Mouse (Mus musculus) retina, embryonic 14.5 days (tissue): Measurements from ENCODE around the gene Dnah10.

ENCODE experiments used
- DNase-seq: peaks from one replicate; pipeline ENCODE4 v3.0.0-alpha.2; 2015; ENCODE audit warnings: low spot score

Gene Dnah10

GRCm38 (mm10) chr5:124814797-124815196 is 89.9 kb downstream of the Dnah10 start:
- no peak for DNase-seq

- no peak for DNase-seq
Measured at GRCm38 (mm10) chr5:124817050-124817449, 92.2 kb downstream of the Dnah10 start.

DNA sequence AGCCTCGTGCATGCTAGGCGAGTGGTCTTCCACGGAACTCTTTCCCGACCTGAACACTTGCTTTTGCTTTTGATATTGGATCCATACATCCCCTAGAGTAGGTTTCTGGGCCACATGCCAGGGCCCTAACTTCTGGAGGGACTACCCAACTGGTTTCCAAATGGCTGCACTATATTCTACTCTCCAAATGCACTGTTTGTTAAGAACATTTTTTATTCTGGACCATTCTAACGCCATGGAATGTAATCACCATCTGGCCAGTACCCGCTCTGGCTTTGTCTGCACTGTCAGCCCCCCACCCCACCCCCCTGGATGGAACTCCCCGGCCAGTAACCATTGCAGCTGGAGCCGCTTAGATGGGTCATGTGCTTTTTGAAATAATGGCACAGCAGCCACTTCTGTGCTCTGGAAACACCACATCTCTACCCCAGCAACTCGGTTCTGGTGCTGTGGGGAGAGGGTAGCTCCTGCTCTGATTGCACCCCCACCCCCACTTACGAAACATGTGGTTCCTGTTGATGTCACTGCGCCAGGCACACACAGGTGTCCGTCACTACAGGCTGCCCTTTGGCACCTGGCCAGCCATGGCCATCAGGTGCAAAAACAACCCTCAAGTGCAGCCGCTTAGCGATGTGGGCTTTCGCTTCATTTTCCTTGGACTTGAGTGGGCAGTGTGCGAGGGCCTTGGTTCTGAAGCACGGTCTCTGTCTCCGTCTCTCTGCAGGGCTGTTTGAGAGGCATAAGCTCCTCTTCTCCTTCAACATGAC is 97.4 kb downstream of the Dnah10 start:
- DNase-seq, result no peak

DNA sequence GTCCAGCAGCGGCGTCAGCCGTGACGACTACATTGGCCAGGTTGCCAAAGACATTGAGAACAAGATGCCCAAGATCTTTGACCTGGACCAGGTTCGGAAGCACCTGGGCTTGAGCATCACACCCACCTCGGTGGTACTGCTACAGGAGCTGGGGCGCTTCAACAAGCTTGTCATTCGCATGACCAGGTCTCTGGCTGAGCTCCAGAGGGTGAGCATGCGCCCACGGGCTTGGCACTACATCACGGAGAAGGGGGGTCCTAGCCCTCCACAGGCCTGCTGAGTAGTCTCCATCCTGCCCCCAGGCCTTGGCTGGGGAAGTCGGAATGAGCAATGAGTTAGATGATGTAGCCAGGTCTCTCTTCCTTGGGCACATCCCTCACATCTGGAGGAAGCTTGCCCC is 105.4 kb downstream of the Dnah10 start:
- no peak for DNase-seq

GRCm38 (mm10) chr5:124835218-124835617 is 110.3 kb downstream of the Dnah10 start:
- DNase-seq, result no peak

GRCm38 (mm10) chr5:124836075-124836474 is 111.2 kb downstream of the Dnah10 start:
- DNase-seq, result no peak

- no peak for DNase-seq
Measured at GRCm38 (mm10) chr5:124836621-124837020, 111.7 kb downstream of the Dnah10 start.

GRCm38 (mm10) chr5:124840202-124840601 is 115.3 kb downstream of the Dnah10 start:
- DNase-seq, result no peak

GRCm38 (mm10) chr5:124840669-124841068 is 115.8 kb downstream of the Dnah10 start:
- DNase-seq, result no peak

DNA sequence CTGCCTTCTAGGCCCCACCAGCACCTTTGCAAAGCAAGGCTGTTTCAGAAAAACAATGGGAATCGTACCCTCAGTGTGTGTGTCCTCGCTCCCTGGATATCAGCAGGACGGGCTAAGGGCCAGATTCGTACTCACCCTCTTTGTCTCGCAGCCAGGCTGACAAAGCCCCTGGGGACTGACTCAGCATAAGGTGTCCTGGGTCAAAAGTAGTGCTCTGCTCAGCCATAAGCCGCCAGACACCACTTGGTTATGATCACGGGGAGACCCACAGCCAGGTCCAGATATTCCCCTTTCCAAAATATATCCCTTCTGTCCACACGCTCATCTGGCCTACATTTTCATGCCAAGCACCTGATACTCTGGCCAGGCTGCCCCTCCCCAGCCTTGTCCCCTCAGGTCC is 118.5 kb downstream of the Dnah10 start:
- peak; percentile 11 for DNase-seq

DNA sequence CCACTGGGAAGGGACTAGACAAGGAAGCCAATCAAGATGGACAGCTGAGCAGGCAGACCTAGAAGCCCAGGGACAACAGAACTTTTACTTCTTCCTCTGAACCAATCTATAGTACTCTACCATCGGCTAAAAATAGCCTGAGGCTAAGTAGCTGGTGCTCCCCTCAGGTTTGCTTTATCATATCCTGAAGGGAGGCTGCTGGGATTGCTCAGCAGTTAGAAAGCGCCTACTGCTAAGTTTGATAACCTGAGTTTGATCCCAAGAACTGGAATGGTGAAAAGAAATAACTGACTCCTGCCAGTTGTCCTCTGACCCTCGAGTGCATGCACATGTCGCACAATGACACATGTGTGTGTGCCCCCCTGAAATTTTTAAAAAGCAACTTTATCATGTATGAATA is 120.0 kb downstream of the Dnah10 start:
- no peak for DNase-seq

DNA sequence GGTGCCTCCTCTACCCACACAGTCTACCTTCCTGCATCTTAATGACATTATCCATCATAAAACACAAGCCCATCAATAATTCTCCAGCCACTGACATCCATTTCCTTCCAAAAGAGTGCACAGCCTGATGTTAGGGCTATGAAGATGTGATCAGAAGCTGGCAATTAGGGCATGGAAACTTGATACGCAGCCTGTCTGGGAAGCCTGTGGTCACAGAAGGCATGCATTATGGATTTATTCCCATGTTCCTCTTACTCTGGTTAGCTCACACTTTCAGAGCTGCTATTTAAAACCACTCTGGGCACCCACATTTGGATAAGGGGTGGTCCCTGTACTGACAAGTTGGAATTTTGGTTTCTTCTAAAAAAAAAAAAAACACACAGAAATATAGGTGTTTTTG is 122.1 kb downstream of the Dnah10 start:
- peak; percentile 3 for DNase-seq

DNA sequence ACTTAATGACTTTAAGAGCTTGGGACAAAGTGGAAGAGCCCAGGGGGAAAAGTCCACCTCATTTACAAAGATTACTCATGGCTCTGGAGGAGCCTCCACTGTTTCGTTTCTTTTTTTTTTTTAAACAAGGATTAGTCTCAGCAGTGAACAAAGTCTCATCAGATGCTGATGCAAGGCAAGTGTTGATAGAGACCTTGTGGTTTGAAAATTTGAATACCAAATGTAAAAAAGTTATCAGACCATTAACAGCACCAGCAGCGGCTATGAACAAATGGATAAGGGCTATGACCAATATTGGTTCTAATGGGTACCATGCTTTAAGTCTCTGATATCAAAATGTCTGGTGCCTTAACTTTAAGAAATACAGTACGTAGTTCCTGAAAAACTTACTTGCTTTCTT is 124.1 kb downstream of the Dnah10 start:
- DNase-seq, result no peak

DNA sequence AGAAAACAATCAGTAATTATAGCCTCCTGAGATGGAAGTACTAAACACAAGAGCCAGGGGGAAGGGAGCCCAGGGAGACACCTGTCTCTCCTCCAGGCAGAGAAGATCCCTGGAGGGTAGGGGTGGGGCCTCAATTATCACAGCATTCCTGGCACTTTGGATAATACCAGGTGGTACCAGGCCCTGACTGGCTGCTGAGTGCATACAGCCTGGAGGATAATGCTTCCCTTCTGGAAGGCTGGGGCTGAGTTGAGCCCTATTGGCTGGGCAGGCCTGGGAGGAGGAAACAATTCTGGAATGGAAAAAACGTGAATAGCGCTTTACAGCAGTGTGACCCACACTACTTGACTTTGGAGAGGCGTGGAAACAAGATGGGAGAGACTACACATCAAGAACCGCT is 126.7 kb downstream of the Dnah10 start:
- no peak for DNase-seq

GRCm38 (mm10) chr5:124852294-124852693 is 127.4 kb downstream of the Dnah10 start:
- DNase-seq, result no peak

DNA sequence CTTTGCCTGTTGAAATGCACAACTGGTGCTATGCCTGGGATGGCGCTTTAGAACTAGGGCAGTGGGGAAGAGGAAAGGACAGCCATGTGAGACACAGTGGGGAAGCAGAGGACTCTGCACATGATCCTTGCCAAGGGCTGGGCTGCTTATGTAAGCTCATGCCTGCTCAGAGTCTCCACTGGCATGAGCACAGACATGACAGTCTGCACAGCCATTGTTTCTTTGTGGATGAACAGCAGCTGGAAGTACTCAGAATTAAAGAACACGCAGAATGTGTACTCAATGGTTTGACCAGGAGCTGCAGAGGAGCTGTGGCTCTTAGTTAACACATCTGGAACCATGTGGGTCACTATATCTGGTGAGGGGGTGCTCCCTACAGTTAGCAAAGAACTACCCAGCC is 128.2 kb downstream of the Dnah10 start:
- DNase-seq, result no peak

DNA sequence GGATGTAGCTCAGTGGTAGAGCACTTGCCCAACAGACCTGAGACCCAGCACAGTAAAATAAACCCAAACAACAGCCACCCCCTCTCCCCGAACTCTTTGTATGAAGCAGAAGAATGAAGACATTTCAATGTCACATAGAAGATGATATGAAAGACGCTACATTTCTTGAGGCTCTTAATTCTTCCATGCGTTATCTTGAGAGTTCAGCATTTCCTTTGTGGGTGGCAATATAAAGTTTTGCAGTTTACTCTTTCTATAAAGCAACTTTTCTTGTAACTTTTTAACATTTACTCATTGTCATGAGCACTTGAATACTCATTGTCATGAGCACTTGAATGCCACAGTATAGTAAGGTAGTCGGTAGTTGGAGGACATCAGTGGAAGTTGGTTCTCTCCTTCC is 129.3 kb downstream of the Dnah10 start:
- no peak for DNase-seq

DNA sequence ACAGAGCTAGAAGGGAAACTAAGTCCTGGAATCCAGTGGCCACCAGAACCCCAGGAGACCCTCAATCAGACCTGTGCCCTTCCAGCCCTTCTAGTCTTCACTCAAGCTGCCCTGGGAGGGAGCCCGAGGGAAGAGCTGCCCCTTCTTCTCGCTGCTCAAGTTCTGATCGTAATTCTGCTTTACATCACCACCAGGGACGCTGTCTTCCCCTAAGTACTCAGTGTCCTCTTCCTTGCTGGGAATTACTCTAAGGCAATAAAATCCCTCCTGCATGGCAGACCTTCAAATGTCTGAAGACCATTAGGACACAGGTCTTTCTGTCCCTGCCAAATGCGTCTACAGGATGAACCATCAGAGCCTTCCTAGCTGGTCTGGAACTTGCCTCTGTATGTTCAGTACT is 135.1 kb downstream of the Dnah10 start:
- DNase-seq, result peak; percentile 73

GRCm38 (mm10) chr5:124861463-124861862 is 136.6 kb downstream of the Dnah10 start:
- peak; percentile 20 for DNase-seq

GRCm38 (mm10) chr5:124862013-124862866 is 137.4 kb downstream of the Dnah10 start, which contains the start of the genes Ccdc92 and Zfp664:
Ccdc92 (minus strand) TSS chr5:124862424.
Zfp664 (plus strand) TSS chr5:124862691.
- peak; percentile 99 for DNase-seq

GRCm38 (mm10) chr5:124862871-124863741 is 138.2 kb downstream of the Dnah10 start:
- peak; percentile 57 for DNase-seq

GRCm38 (mm10) chr5:124868981-124869380 is 144.1 kb downstream of the Dnah10 start:
- peak; percentile 80 for DNase-seq
